Mouse (Mus musculus) ES-Bruce4 (cell line): ENCODE measurements around the gene Krtap5-1.

Experiments
- CTCF ChIP-seq: IDR thresholded peaks from one replicate; pipeline ENCODE4 v1.8.1; 2011; ENCODE audit warnings: low read depth, low read length
- POLR2A ChIP-seq: IDR thresholded peaks from one replicate; pipeline ENCODE4 v1.8.1; 2011; ENCODE audit warnings: low read length; ENCODE audit not compliant: insufficient read depth

GRCm38 (mm10) chr7:142284023-142284591, 12.8 kb downstream of the Krtap5-1 start:
- no peak for TF ChIP-seq CTCF
- TF ChIP-seq POLR2A: no peak
